In the genomic region with DNA sequence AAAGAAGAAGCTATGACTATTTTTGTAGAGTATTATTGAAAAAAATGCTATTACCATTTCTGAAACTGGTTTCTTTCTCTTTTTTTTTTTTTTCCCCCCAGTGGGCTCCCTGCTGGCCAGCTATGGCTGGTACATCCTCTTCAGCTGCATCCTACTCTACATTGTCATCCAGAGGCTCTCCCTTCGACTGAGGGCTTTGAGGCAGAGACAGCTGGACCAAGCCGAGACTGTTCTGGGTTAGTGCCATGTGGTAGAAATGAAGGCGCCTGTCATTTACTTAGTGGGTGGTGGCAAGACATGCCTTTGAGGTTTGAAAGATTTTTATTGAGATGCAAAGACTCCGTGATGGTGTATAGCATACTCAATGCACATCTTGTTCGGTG, we compare ENCODE assay signal across 8 mouse cellular contexts. TPM values are rescaled to one million over a fixed set of nuclear protein-coding genes. Genes with fewer than 3 reads are reported as not detected.
A peak's percentile ranks its signal among the peaks of the same experiment; 100 is the strongest.
DNase-seq lines count a peak whose midpoint lies in the region; ATAC-seq and TF ChIP-seq lines count a peak whose summit lies in the region.

No protein-coding gene starts in this region.

- no peaks in the 10 kb centered on the region for H3K27me3 ChIP-seq in thymus, adult 2 months (ENCODE audit: control insufficient read depth, insufficient read depth, low read length)
- H3K27me3 ChIP-seq in limb, embryonic 11.5 days (ENCODE audit: control insufficient read depth, insufficient read depth, low read length): no peaks in the 10 kb centered on the region

- H3K4me1 ChIP-seq in thymus, adult 2 months (replicated peaks; ENCODE audit: control insufficient read depth, insufficient read depth, low read length): 0 out of 2 replicates have a peak, but pooled peaks cover 6% of the 10 kb centered on the region
- peaks cover 6% of the 10 kb centered on the region for H3K4me1 ChIP-seq in limb, embryonic 11.5 days (ENCODE audit: control insufficient read depth, insufficient read depth, low read length)
- peaks cover 3% of the 10 kb centered on the region; the same call in 1 of the 2 replicates for H3K4me1 ChIP-seq in olfactory bulb, adult 2 months (ENCODE audit: control insufficient read depth, insufficient read depth, low read length)

- TF ChIP-seq CTCF in thymus, adult 2 months (IDR thresholded peaks at IDR 0.05; ENCODE audit: borderline replicate concordance, control insufficient read depth, extremely low read depth, insufficient read depth, low read length, poor library complexity): no peak
- TF ChIP-seq CTCF in olfactory bulb, adult 2 months (IDR thresholded peaks at IDR 0.05; ENCODE audit: insufficient read depth, low read depth, low read length): no peak

- ATAC-seq in limb, embryonic 11.5 days (ENCODE audit: insufficient number of reproducible peaks, low FRiP score, low TSS enrichment, low read depth): no peak

- peak overlapping the region; percentile 59 for H3K9ac ChIP-seq in limb, embryonic 11.5 days (ENCODE audit: low read length)

- 43% methylated on average over 5 of the region's 5 CpGs for WGBS in thymus, adult 2 months
- 43% methylated on average over 5 of the region's 5 CpGs for WGBS in limb, embryonic 11.5 days
- 29% methylated on average over 5 of the region's 5 CpGs for WGBS in olfactory bulb, adult 2 months

- H3K9me3 ChIP-seq in limb, embryonic 11.5 days (ENCODE audit: control insufficient read depth, low read length): no peaks in the 10 kb centered on the region

- no peak overlapping the region for H3K27ac ChIP-seq in thymus, adult 2 months (ENCODE audit: control insufficient read depth, insufficient read depth, low read length)
- no peak overlapping the region for H3K27ac ChIP-seq in limb, embryonic 11.5 days (replicated peaks; ENCODE audit: low read depth, low read length)
- H3K27ac ChIP-seq in olfactory bulb, adult 2 months (ENCODE audit: insufficient read depth, low read depth, low read length): no peak overlapping the region

- TF ChIP-seq POLR2A in thymus, adult 2 months (IDR thresholded peaks at IDR 0.05; ENCODE audit: control insufficient read depth, extremely low read depth, insufficient read depth, low read length, poor library complexity): no peak
- no peak for TF ChIP-seq POLR2A in olfactory bulb, adult 2 months (IDR thresholded peaks at IDR 0.05; ENCODE audit: insufficient read depth, low read depth, low read length)

- DNase-seq in cerebellum, postnatal 10 days: peak; percentile 34
- DNase-seq in cerebellum, adult 18-20 months: no peak
- DNase-seq in thymus, adult 2 months: no peak
- DNase-seq in thymus, postnatal 36 days: no peak
- DNase-seq in limb, embryonic 11.5 days (ENCODE audit: low spot score): no peak
- DNase-seq in adrenal gland, postnatal 36 days: no peak
- DNase-seq in adrenal gland, adult 8-10 months: no peak

- peak overlapping the region; percentile 57 for H3K4me2 ChIP-seq in limb, embryonic 11.5 days (ENCODE audit: low read depth, severe bottlenecking)

- H3K36me3 ChIP-seq in thymus, adult 2 months (ENCODE audit: control insufficient read depth, insufficient read depth, low read length): peaks cover 19% of the 10 kb centered on the region
- peaks cover 11% of the 10 kb centered on the region for H3K36me3 ChIP-seq in limb, embryonic 11.5 days (ENCODE audit: control insufficient read depth, insufficient read depth, low read length)

- H3K4me3 ChIP-seq in thymus, adult 2 months (ENCODE audit: control insufficient read depth, insufficient read depth, low read length): peak overlapping the region; percentile 63
- peak overlapping the region; percentile 57 for H3K4me3 ChIP-seq in limb, embryonic 11.5 days (ENCODE audit: low read depth, low read length)
- peak overlapping the region; percentile 86 for H3K4me3 ChIP-seq in olfactory bulb, adult 2 months (ENCODE audit: insufficient read depth, low read depth, low read length)

RNA-seq across cellular contexts. Expression of a gene that starts 0.8 kb away (rescaled TPM):
- polyA plus RNA-seq in thymus, adult 2 months (2012; rRNA removed): 62.3 and 72.5 TPM in 2 replicates
- polyA plus RNA-seq in limb, embryonic 11.5 days (2014; fragmentation: Nextera tagmentation; extraction: Ambion mirVana): 87.7 and 89.7 TPM in 2 replicates
- not detected in 2 replicates for polyA plus RNA-seq in olfactory bulb, adult 2 months (2012; ENCODE audit: insufficient read depth, insufficient read length, low replicate concordance, missing spikeins)
- total RNA-seq in adrenal gland, postnatal 36 days (2021): 100 to 1,000 TPM; 110 to 117 TPM
- total RNA-seq in adrenal gland, adult 8-10 months (2022): 100 to 1,000 TPM in 3 of 4 experiments, 10 to 100 TPM in 1; 94.9 to 132 (median 113) TPM

RNA-seq across cellular contexts. Expression of a gene that starts 21.4 kb away (rescaled TPM):
- 20.3 and 20.4 TPM in 2 replicates for polyA plus RNA-seq in thymus, adult 2 months (2012; rRNA removed)
- polyA plus RNA-seq in limb, embryonic 11.5 days (2014; fragmentation: Nextera tagmentation; extraction: Ambion mirVana): 271 and 274 TPM in 2 replicates
- polyA plus RNA-seq in olfactory bulb, adult 2 months (2012; ENCODE audit: insufficient read depth, insufficient read length, low replicate concordance, missing spikeins): not detected in 2 replicates
- total RNA-seq in adrenal gland, postnatal 36 days (2021): 10 to 100 TPM; 30.8 to 38.2 TPM
- total RNA-seq in adrenal gland, adult 8-10 months (2022): 10 to 100 TPM; 30.4 to 43.3 (median 34.4) TPM

RNA-seq across cellular contexts. Expression of a gene that starts 29.1 kb away (rescaled TPM):
- polyA plus RNA-seq in thymus, adult 2 months (2012; rRNA removed): 6.6 and 8.3 TPM in 2 replicates
- 23.9 and 27.1 TPM in 2 replicates for polyA plus RNA-seq in limb, embryonic 11.5 days (2014; fragmentation: Nextera tagmentation; extraction: Ambion mirVana)
- not detected in 2 replicates for polyA plus RNA-seq in olfactory bulb, adult 2 months (2012; ENCODE audit: insufficient read depth, insufficient read length, low replicate concordance, missing spikeins)
- 10 to 100 TPM; 15.0 to 18.5 TPM for total RNA-seq in adrenal gland, postnatal 36 days (2021)
- total RNA-seq in adrenal gland, adult 8-10 months (2022): 10 to 100 TPM; 13.8 to 15.8 (median 15.0) TPM

RNA-seq across cellular contexts. Expression of a gene that starts 36.8 kb away (rescaled TPM):
- not detected in 2 replicates for polyA plus RNA-seq in thymus, adult 2 months (2012; rRNA removed)
- polyA plus RNA-seq in limb, embryonic 11.5 days (2014; fragmentation: Nextera tagmentation; extraction: Ambion mirVana): not detected in 2 replicates
- polyA plus RNA-seq in olfactory bulb, adult 2 months (2012; ENCODE audit: insufficient read depth, insufficient read length, low replicate concordance, missing spikeins): not detected in 2 replicates
- total RNA-seq in adrenal gland, postnatal 36 days (2021): not detected
- total RNA-seq in adrenal gland, adult 8-10 months (2022): not detected

Comparison
In these comparisons a context has a peak if more than half of its experiments do, and no peak if none do; other contexts are left out.
1. DNase-seq: peak in cerebellum, postnatal 10 days (2 of 2); none in cerebellum, adult 18-20 months (0 of 2), thymus, adult 2 months (single experiment), thymus, postnatal 36 days (0 of 2), limb, embryonic 11.5 days (single experiment), adrenal gland, postnatal 36 days (0 of 2) and adrenal gland, adult 8-10 months (single experiment).
2. RNA of a gene that starts 21.4 kb away (polyA plus RNA-seq): 271 to 274 TPM in limb, embryonic 11.5 days and 20.3 to 20.4 TPM in thymus, adult 2 months; not detected in olfactory bulb, adult 2 months; every median in the first group is over 10 times any median in the second.
3. Peak in every context shown above with its lines, with median percentiles within 50 percentile points of each other: H3K4me3 ChIP-seq.